Mouse (Mus musculus): ENCODE data around the gene Ggt5. TPM values are rescaled to one million over a fixed set of nuclear protein-coding genes. Genes with fewer than 3 reads are reported as not detected.
A peak's percentile ranks its signal among the peaks of the same experiment; 100 is the strongest.

The Ggt5 gene
- polyA plus RNA-seq (2015; fragmentation: Nextera tagmentation; extraction: Ambion mirVana), result 1.9 TPM in 2 replicates

DNA sequence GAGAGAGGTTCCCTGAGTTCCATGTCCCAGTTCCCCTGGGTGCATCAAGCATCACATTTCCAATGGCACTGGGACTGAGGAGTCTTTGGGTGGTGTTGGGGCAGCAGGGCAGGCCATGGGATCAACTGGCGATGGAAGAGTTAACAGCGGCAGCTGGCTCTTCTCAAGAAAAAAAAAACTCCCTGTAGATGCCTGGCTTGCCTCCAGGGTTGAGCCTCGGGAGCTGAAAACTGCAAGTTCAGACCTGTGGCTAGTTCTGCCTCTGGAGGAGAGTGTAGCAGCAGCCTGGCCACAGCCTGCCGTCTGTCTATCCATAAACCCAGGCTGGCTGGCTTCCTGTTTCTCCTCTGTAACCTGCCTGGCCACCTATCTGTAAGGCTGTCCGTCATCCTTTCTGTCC is at the start of gene Ggt5:
Gene Ggt5 (plus strand): TSS at position 212 of the 400 bp plus-strand sequence.
- H3K27ac ChIP-seq, result no peak within 1 kb of the TSS
- no peaks in the 10 kb centered on the region for H3K36me3 ChIP-seq
- WGBS, result 31% methylated on average over 5 of the region's 5 CpGs
- H3K27me3 ChIP-seq, result peaks cover 7% of the 10 kb centered on the region
- ATAC-seq (ENCODE audit: low FRiP score), result no peak
- H3K9ac ChIP-seq, result peak within 1 kb of the TSS; percentile 19; the same call in 1 of the 2 replicates
- H3K4me3 ChIP-seq, result no peak within 1 kb of the TSS
- H3K4me1 ChIP-seq (replicated peaks), result peaks cover 15% of the 10 kb centered on the region
- no peaks in the 10 kb centered on the region for H3K9me3 ChIP-seq
- no peak within 1 kb of the TSS for H3K4me2 ChIP-seq

DNA sequence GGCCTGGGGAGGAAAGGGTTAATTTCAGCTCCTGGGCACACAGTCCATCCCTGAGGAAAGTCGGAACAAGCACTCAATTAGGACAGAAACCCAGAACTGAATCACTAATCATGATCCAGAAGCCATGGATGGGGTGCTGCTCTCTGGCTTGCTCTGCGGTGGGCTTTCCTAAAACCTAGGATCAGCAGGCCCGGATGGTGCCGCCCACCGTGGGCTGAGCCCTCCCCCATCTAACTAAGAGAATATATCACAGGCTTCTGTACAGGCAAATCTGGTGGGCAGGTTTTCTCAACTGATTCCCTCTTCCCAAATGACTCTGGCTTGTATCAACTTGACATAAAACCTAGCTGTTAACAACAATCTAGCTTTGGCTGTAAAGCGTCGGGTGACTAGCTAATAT is 41.2 kb upstream of the Ggt5 start:
- no peak for ATAC-seq (ENCODE audit: low FRiP score)
- Histone ChIP-seq H3K9me3 (peaks cover 4% of the 10 kb centered on the region; the same call in 1 of the 2 replicates), H3K27me3 (no peaks in the 10 kb centered on the region), H3K36me3 (peaks cover 11% of the 10 kb centered on the region), H3K27ac (no peak overlapping the region), H3K4me3 (no peak overlapping the region), H3K4me1 (replicated peaks) (peaks cover 7% of the 10 kb centered on the region; the same call in 1 of the 2 replicates), H3K4me2 (no peak overlapping the region), H3K9ac (no peak overlapping the region)
- WGBS, result 75% methylated on average over 7 of the region's 7 CpGs

GRCm38 (mm10) chr10:75548486-75548885 is 40.7 kb upstream of the Ggt5 start:
- H3K4me1 ChIP-seq (replicated peaks), result peaks cover 7% of the 10 kb centered on the region; the same call in 1 of the 2 replicates
- H3K9ac ChIP-seq, result no peak overlapping the region
- peaks cover 4% of the 10 kb centered on the region; the same call in 1 of the 2 replicates for H3K9me3 ChIP-seq
- peak; percentile 57; the same call in 1 of the 2 replicates for ATAC-seq (ENCODE audit: low FRiP score)
- H3K36me3 ChIP-seq, result peaks cover 16% of the 10 kb centered on the region
- H3K27me3 ChIP-seq, result no peaks in the 10 kb centered on the region
- no peak overlapping the region for H3K4me3 ChIP-seq
- 54% methylated on average over 14 of the region's 14 CpGs for WGBS
- no peak overlapping the region for H3K4me2 ChIP-seq
- no peak overlapping the region for H3K27ac ChIP-seq

DNA sequence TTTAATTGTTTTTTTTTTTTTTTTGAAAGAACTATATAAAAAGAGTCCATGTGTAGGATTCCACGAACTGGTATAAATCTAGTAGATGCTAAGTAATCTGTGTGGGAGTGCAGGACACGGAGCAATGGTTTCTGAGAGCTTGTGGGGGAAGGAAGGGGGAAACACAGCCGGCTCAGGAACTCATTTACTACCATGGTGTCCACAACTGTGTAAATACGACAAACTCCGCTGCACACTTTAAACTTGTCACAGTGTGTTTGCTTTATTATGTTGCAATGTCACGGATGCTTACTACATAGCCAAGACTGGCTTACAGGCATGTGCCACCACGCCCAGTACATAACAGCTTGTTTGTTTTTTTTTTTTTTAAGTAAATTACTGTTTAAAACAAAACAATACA is 39.3 kb upstream of the Ggt5 start:
- H3K27ac ChIP-seq, result no peak overlapping the region
- H3K36me3 ChIP-seq, result peaks cover 28% of the 10 kb centered on the region
- H3K4me2 ChIP-seq, result no peak overlapping the region
- H3K4me3 ChIP-seq, result no peak overlapping the region
- no peak for ATAC-seq (ENCODE audit: low FRiP score)
- WGBS, result 75% methylated on average over 7 of the region's 7 CpGs
- peaks cover 7% of the 10 kb centered on the region; the same call in 1 of the 2 replicates for H3K4me1 ChIP-seq (replicated peaks)
- H3K9me3 ChIP-seq, result peaks cover 4% of the 10 kb centered on the region; the same call in 1 of the 2 replicates
- no peaks in the 10 kb centered on the region for H3K27me3 ChIP-seq
- H3K9ac ChIP-seq, result no peak overlapping the region

DNA sequence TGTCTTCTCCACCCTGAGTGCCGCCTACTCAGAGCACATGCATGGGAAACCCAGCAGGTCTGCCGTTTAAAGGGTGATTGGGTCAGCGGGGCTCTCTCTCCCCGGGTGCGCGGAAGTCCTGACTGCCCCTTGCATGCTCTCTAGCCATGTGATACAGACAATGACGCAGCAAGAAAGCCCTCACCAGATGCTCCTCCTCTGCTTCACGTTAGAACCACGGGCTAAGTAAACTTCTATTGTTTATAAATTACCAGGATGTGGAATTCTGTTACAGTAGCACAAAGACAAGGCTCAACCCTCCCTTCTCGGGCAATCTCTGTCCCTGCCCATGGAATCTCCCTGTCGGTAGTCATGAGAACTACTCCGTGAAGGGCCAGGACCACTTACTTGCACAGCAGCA is 38.0 kb upstream of the Ggt5 start:
- no peak overlapping the region for H3K4me3 ChIP-seq
- peaks cover 41% of the 10 kb centered on the region for H3K36me3 ChIP-seq
- no peak overlapping the region for H3K27ac ChIP-seq
- no peak for ATAC-seq (ENCODE audit: low FRiP score)
- WGBS, result 60% methylated on average over 12 of the region's 12 CpGs
- no peaks in the 10 kb centered on the region for H3K27me3 ChIP-seq
- no peaks in the 10 kb centered on the region for H3K9me3 ChIP-seq
- no peak overlapping the region for H3K4me2 ChIP-seq
- peaks cover 16% of the 10 kb centered on the region for H3K4me1 ChIP-seq (replicated peaks)
- no peak overlapping the region for H3K9ac ChIP-seq

- H3K4me2 ChIP-seq, result no peak overlapping the region
- H3K9me3 ChIP-seq, result no peaks in the 10 kb centered on the region
- peaks cover 25% of the 10 kb centered on the region for H3K4me1 ChIP-seq (replicated peaks)
- no peak overlapping the region for H3K4me3 ChIP-seq
- no peak overlapping the region for H3K9ac ChIP-seq
- H3K27ac ChIP-seq, result no peak overlapping the region
- no peak for ATAC-seq (ENCODE audit: low FRiP score)
- WGBS, result 90% methylated on average over 2 of the region's 2 CpGs
- H3K36me3 ChIP-seq, result peaks cover 49% of the 10 kb centered on the region
- no peaks in the 10 kb centered on the region for H3K27me3 ChIP-seq
Observed at GRCm38 (mm10) chr10:75552106-75552505, 37.0 kb upstream of the Ggt5 start.

- H3K4me2 ChIP-seq, result no peak overlapping the region
- no peaks in the 10 kb centered on the region for H3K27me3 ChIP-seq
- H3K9me3 ChIP-seq, result no peaks in the 10 kb centered on the region
- H3K9ac ChIP-seq, result no peak overlapping the region
- WGBS, result 73% methylated on average over 13 of the region's 13 CpGs
- peaks cover 33% of the 10 kb centered on the region for H3K4me1 ChIP-seq (replicated peaks)
- H3K4me3 ChIP-seq, result no peak overlapping the region
- no peak overlapping the region for H3K27ac ChIP-seq
- no peak for ATAC-seq (ENCODE audit: low FRiP score)
- H3K36me3 ChIP-seq, result peaks cover 49% of the 10 kb centered on the region
Observed at GRCm38 (mm10) chr10:75552701-75553450, 36.3 kb upstream of the Ggt5 start.

DNA sequence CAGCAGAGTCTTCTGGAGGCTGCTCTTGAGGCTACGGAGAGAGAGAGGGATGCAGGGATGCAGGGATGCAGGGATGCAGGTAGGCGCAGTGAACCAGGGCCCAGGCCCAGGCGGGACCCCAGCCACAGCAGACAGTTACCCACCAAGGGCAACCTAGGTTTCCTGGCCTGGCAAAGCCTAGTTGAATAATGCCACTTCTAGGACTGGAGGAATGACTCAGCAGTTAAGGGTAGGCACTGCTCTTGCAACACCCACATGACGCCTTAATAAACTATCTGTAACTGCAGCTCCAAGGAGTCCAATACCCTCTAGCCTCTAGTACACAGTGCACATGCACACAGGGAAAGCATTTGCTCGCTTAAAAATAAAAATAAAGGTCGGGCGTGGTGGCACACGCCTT is 35.0 kb upstream of the Ggt5 start:
- no peak overlapping the region for H3K4me3 ChIP-seq
- no peaks in the 10 kb centered on the region for H3K27me3 ChIP-seq
- H3K4me1 ChIP-seq (replicated peaks), result peaks cover 41% of the 10 kb centered on the region
- H3K4me2 ChIP-seq, result no peak overlapping the region
- peaks cover 49% of the 10 kb centered on the region for H3K36me3 ChIP-seq
- 96% methylated on average over 8 of the region's 8 CpGs for WGBS
- ATAC-seq (ENCODE audit: low FRiP score), result no peak
- no peak overlapping the region for H3K9ac ChIP-seq
- no peak overlapping the region for H3K27ac ChIP-seq
- no peaks in the 10 kb centered on the region for H3K9me3 ChIP-seq

DNA sequence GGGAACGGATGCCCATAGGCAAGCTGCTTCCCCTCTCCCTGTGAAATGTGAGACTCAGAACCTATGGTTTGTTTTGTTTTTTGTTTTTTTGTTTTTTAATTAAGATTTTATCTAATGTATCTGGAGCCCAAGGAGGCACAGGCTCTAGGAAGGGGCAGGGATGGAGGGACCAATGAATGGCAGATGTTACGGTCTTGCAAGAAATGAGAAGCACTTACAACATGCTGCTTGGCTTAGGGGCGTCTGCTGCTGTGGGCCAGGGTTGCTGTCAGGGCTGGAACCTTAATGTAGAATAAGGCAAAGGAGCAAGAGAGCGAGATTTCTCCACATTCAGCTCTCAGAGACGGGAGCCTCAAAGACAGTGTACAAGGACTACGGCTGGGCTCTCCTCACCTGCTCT is 33.6 kb upstream of the Ggt5 start:
- WGBS, result 74% methylated on average over 6 of the region's 6 CpGs
- Histone ChIP-seq H3K4me2 (no peak overlapping the region), H3K9me3 (no peaks in the 10 kb centered on the region), H3K9ac (no peak overlapping the region), H3K4me3 (no peak overlapping the region), H3K27me3 (peaks cover 1% of the 10 kb centered on the region), H3K27ac (peak overlapping the region; percentile 71), H3K36me3 (peaks cover 49% of the 10 kb centered on the region), H3K4me1 (replicated peaks) (peaks cover 53% of the 10 kb centered on the region)
- ATAC-seq (ENCODE audit: low FRiP score), result no peak

DNA sequence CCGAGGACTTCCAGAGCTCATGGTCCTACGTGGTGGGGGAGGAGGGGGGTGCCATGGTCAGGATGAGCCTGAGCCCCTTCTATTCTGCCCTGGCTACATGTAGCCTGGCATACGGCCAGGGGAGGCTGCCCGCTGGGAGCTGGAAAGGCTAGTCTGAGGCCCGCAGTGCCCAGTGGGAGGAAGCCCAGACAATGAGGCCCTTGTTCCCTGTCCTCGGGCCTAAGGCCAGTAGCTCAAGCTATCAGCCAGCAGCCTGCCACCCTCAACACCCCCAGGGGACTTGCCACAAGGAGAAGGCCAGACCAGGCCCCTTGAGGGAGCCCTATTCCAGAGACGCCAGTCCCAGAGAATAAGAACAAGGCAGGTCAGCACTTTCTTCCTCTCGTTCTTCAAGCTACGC is 33.1 kb upstream of the Ggt5 start:
- Histone ChIP-seq H3K36me3 (peaks cover 49% of the 10 kb centered on the region), H3K4me2 (no peak overlapping the region), H3K4me1 (replicated peaks) (peaks cover 57% of the 10 kb centered on the region), H3K27ac (peak overlapping the region; percentile 71), H3K4me3 (no peak overlapping the region), H3K9ac (0 out of 2 replicates have a peak overlapping the region, but pooled peaks have one; percentile 24), H3K27me3 (peaks cover 6% of the 10 kb centered on the region), H3K9me3 (no peaks in the 10 kb centered on the region)
- ATAC-seq (ENCODE audit: low FRiP score), result peak; percentile 44
- 26% methylated on average over 9 of the region's 9 CpGs for WGBS

GRCm38 (mm10) chr10:75558515-75558914 is 30.6 kb upstream of the Ggt5 start:
- peaks cover 26% of the 10 kb centered on the region for H3K27me3 ChIP-seq
- H3K4me1 ChIP-seq (replicated peaks), result peaks cover 58% of the 10 kb centered on the region
- peak overlapping the region; percentile 97 for H3K27ac ChIP-seq
- peak overlapping the region; percentile 95 for H3K9ac ChIP-seq
- H3K9me3 ChIP-seq, result no peaks in the 10 kb centered on the region
- H3K4me3 ChIP-seq, result peak overlapping the region; percentile 68
- 23% methylated on average over 3 of the region's 3 CpGs for WGBS
- peak; percentile 12 for ATAC-seq (ENCODE audit: low FRiP score)
- peaks cover 32% of the 10 kb centered on the region for H3K36me3 ChIP-seq
- H3K4me2 ChIP-seq, result peak overlapping the region; percentile 91

DNA sequence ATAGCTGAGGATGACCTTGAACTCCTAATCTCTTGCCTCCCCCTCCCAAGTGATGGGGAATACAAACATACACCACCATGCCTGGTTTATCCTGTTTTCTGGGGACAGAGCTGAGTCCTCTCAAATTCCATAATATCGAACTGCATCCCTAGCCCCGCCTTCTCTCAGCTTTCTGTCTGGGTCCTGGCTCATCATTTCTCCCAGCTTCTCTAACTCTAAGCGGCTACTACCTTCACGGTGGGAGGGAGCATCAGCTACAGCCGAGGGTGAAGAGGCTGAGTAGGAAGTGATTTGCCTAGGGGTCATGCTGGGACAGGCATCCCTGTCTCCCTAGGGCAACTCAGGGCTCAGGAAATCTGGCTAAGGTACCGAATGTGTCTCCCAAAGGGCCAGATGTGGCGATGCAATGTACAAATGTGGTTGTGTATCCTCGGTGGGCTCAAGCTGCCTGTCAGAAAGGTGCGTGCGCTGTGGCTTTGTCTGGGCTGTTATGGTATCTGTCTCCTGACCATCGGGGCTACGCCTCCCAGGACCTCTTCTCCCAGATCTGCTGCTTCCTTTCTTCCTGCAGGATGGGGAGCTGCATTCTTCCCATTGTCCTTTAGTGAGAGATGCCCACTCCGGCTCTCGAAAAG is 30.0 kb upstream of the Ggt5 start:
- peak overlapping the region; percentile 97 for H3K27ac ChIP-seq
- no peaks in the 10 kb centered on the region for H3K9me3 ChIP-seq
- 2% methylated on average over 14 of the region's 14 CpGs for WGBS
- H3K4me1 ChIP-seq (replicated peaks), result peaks cover 58% of the 10 kb centered on the region
- peak overlapping the region; percentile 68 for H3K4me3 ChIP-seq
- peak overlapping the region; percentile 95 for H3K9ac ChIP-seq
- H3K27me3 ChIP-seq, result peaks cover 26% of the 10 kb centered on the region
- peaks cover 26% of the 10 kb centered on the region for H3K36me3 ChIP-seq
- ATAC-seq (ENCODE audit: low FRiP score), result peak; percentile 10; the same call in 1 of the 2 replicates
- peak overlapping the region; percentile 91 for H3K4me2 ChIP-seq

Measured in hindbrain, embryonic 13.5 days (tissue).